Mouse (Mus musculus) G1E (cell line): ENCODE measurements around the gene Commd8.

Experiments
- CTCF ChIP-seq: IDR thresholded peaks from 2 replicates; pipeline ENCODE4 v1.5.1; 2012; ENCODE audit warnings: low read depth, low read length, inconsistent platforms, mixed read lengths
- POLR2AphosphoS5 ChIP-seq: IDR thresholded peaks from 2 replicates; pipeline ENCODE4 v1.6.1; 2012; ENCODE audit warnings: low read depth, low read length, inconsistent platforms; ENCODE audit not compliant: insufficient replicate concordance

DNA sequence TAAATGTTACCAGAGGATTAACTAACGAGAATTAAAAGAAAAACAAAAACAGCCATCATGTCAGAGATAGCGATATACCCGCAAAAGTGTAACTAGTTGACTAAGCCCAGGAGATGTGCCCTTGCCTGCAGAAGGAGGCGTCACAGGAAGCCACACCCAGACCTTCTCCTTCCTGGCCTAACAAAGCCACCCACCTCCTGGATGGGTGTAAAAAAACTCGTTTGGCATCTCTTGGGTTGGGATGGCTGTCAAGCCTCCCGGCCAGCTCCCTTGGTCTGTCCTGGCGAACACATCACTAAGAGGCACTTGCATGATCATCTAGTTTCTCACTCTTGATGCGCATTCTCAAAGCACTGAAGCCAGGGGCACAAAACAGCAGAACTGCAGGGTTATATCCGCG is 34.0 kb upstream of the Commd8 start:
- no peak for TF ChIP-seq CTCF
- no peak for TF ChIP-seq POLR2AphosphoS5
